Mouse (Mus musculus) ES-Bruce4 (cell line): Measurements from ENCODE around the gene Pitpnm2. TPM values are rescaled to one million over a fixed set of nuclear protein-coding genes. Genes with fewer than 3 reads are reported as not detected.

Experiments used
- H3K27ac ChIP-seq: 2 replicates; pipeline ENCODE4 v1.5.1; 2012; ENCODE audit warnings: low read length, inconsistent platforms; ENCODE audit not compliant: insufficient read depth
- H3K27me3 ChIP-seq: 2 replicates; pipeline ENCODE4 v1.6.1; 2012; ENCODE audit warnings: mild to moderate bottlenecking, low read length, inconsistent platforms; ENCODE audit not compliant: control insufficient read depth, poor library complexity, insufficient read depth, severe bottlenecking
- H3K36me3 ChIP-seq: 2 replicates; pipeline ENCODE4 v1.6.1; 2012; ENCODE audit warnings: inconsistent platforms, mild to moderate bottlenecking, low read length, moderate library complexity; ENCODE audit not compliant: control insufficient read depth, poor library complexity, insufficient read depth, severe bottlenecking
- H3K4me1 ChIP-seq: one replicate; pipeline ENCODE4 v1.8.1; 2011; ENCODE audit warnings: low read length; ENCODE audit not compliant: control insufficient read depth, insufficient read depth
- H3K4me3 ChIP-seq: 2 replicates; pipeline ENCODE4 v1.5.1; 2011; ENCODE audit warnings: low read depth, mild to moderate bottlenecking, low read length
- H3K9ac ChIP-seq: 2 replicates; pipeline ENCODE4 v1.6.1; 2012; ENCODE audit warnings: low read depth, mild to moderate bottlenecking, inconsistent platforms; ENCODE audit not compliant: poor library complexity, severe bottlenecking
- H3K9me3 ChIP-seq: replicated peaks from 2 replicates; pipeline ENCODE4 v1.6.1; 2012; ENCODE audit warnings: mild to moderate bottlenecking, low read length, inconsistent platforms; ENCODE audit not compliant: control insufficient read depth, poor library complexity, insufficient read depth, severe bottlenecking
- CTCF ChIP-seq: IDR thresholded peaks from one replicate; pipeline ENCODE4 v1.8.1; 2011; ENCODE audit warnings: low read depth, low read length
- EP300 ChIP-seq: IDR thresholded peaks from 2 replicates; pipeline ENCODE4 v1.6.1; 2011; ENCODE audit warnings: low read depth, low read length; ENCODE audit not compliant: insufficient read depth
- POLR2A ChIP-seq: IDR thresholded peaks from one replicate; pipeline ENCODE4 v1.8.1; 2011; ENCODE audit warnings: low read length; ENCODE audit not compliant: insufficient read depth
- polyA plus RNA-seq: library from polyadenylated mRNA; stranded (reverse); fragments of >200 nt; gene quantifications from 2 replicates; pipeline ENCODE4 v1.2.4, GENCODE M21; 2011; ENCODE audit warnings: low read depth; ENCODE audit not compliant: missing spikeins, insufficient read depth, insufficient read length

The Pitpnm2 gene
- polyA plus RNA-seq, 1 experiment: 13.1 TPM

DNA sequence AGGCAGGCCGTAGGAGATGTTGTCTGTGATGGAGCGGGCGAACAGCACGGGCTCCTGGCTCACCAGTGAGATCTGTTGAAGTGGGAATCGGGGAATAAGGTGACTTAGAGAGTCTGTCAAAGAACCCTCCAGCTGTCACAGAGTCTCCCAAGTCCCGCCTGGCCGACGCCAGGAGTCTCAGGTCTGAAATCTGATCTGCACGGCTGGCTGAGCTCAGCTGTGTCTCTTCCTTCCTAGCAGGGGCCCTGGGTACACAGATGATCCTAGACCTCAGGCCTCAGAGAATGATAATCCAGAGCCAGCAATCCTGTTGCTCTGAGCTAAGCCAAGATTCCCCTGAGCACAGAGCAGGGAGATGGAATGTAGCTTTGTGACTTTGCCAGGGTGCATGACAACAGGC is 175.9 kb downstream of the Pitpnm2 start:
- no peak overlapping the region for H3K9ac ChIP-seq
- H3K27me3 ChIP-seq: no peaks in the 10 kb centered on the region
- no peaks in the 10 kb centered on the region for H3K4me1 ChIP-seq
- no peak for TF ChIP-seq CTCF
- no peak for TF ChIP-seq POLR2A
- no peak for TF ChIP-seq EP300
- H3K4me3 ChIP-seq: no peak overlapping the region
- H3K27ac ChIP-seq: no peak overlapping the region
- no peaks in the 10 kb centered on the region for H3K36me3 ChIP-seq
- H3K9me3 ChIP-seq: no peaks in the 10 kb centered on the region

DNA sequence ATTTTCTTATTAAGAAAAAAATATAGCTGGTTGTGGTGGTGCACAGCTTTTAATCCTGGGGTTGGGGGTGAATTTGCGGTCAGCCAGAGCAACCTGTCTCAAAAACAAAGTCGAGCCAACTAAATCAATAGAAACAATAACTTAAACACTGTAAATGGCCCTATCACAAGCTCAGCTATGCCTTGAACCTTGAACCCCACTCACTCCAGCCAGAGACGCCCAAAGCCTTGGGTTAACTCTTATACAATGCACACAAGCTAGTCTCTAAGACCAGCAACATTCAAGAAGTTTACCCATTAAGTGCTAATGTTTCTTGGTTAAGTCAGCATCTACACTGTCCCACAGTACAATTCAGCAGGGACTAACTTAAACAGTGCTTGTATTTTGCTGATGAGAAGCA is 179.9 kb downstream of the Pitpnm2 start:
- no peak for TF ChIP-seq CTCF
- TF ChIP-seq POLR2A: no peak
- no peak for TF ChIP-seq EP300
- Histone ChIP-seq H3K27me3 (no peaks in the 10 kb centered on the region), H3K27ac (no peak overlapping the region)

More for the DNA sequence above, 179.9 kb downstream of the Pitpnm2 start:
- Histone ChIP-seq H3K9me3 (no peaks in the 10 kb centered on the region), H3K4me1 (no peaks in the 10 kb centered on the region), H3K9ac (no peak overlapping the region), H3K4me3 (no peak overlapping the region), H3K36me3 (no peaks in the 10 kb centered on the region)

Other genes with a start within 250 kb of the Pitpnm2 start
- 11.2 and 11.9 TPM in 2 replicates for gene Vps37b, start 217.5 kb downstream of the Pitpnm2 start, polyA plus RNA-seq
- 0.49 and 0.79 TPM in 2 replicates for gene Abcb9, start 154.0 kb downstream of the Pitpnm2 start, polyA plus RNA-seq
- 4.6 and 6.0 TPM in 2 replicates for gene Ogfod2, start 137.5 kb downstream of the Pitpnm2 start, polyA plus RNA-seq
- gene Arl6ip4, start 133.7 kb downstream of the Pitpnm2 start, polyA plus RNA-seq: 73.7 and 82.5 TPM in 2 replicates
- 18.9 and 21.7 TPM in 2 replicates for gene Mphosph9, start 78.2 kb upstream of the Pitpnm2 start, polyA plus RNA-seq
- 15.4 and 16.2 TPM in 2 replicates for gene 2810006K23Rik, start 78.3 kb upstream of the Pitpnm2 start, polyA plus RNA-seq
- 122 and 125 TPM in 2 replicates for gene Cdk2ap1, start 113.3 kb upstream of the Pitpnm2 start, polyA plus RNA-seq
- 177 and 189 TPM in 2 replicates for gene Sbno1, start 176.2 kb upstream of the Pitpnm2 start, polyA plus RNA-seq
- 166 and 187 TPM in 2 replicates for gene Kmt5a, start 190.2 kb upstream of the Pitpnm2 start, polyA plus RNA-seq
- gene Rilpl2, start 228.6 kb upstream of the Pitpnm2 start, polyA plus RNA-seq: 4.7 and 6.3 TPM in 2 replicates
- gene Snrnp35, start 233.4 kb upstream of the Pitpnm2 start, polyA plus RNA-seq: 27.1 and 28.6 TPM in 2 replicates